Mouse (Mus musculus) MEL (cell line): ENCODE results near the gene P4ha1.

Experiments used
- CTCF ChIP-seq, 3 experiments: IDR thresholded peaks in 2 of 3; conservative IDR thresholded peaks in 1 of 3; 2 replicates each; pipeline ENCODE4 v1.5.1; 2011 to 2012; ENCODE audit warnings: low read length in 3 of 3, low read depth in 2 of 3, mild to moderate bottlenecking in 2 of 3, improper control_type of control experiment in 1 of 3, inconsistent platforms in 1 of 3, mixed read lengths in 1 of 3, moderate library complexity in 1 of 3; ENCODE audit not compliant: control insufficient read depth in 1 of 3, insufficient read depth in 1 of 3, poor library complexity in 1 of 3, severe bottlenecking in 1 of 3
- EP300 ChIP-seq, 2 experiments: IDR thresholded peaks; 2 replicates each; pipeline ENCODE4 v1.6.1; 2011; ENCODE audit warnings: improper control_type of control experiment in 2 of 2, low read length in 2 of 2, low read depth in 1 of 2, mild to moderate bottlenecking in 1 of 2
- MAZ ChIP-seq: IDR thresholded peaks from 2 replicates; pipeline ENCODE4 v1.6.1; 2012; ENCODE audit warnings: low read depth, mild to moderate bottlenecking, inconsistent platforms, low read length, improper control_type of control experiment

DNA sequence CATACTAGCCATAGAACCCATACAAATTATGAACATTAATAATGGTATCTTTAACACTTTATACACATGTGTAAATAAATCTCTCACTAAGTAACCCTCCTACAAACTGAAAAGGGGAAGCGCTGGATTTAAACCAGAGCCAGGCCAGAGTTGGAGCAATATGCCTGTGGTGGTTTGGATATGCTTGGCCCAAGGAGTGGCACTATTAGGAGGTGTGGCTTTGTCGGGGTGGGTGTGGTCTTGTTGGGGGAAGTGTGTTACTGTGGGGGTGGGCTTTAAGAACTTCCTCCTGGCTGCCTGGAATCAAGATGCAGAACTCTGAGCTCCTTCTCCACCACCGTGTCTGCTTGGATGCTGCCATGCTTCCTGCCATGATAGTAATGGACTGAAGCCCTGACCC lies 39.9 kb upstream of the P4ha1 start:
- TF ChIP-seq CTCF (IDR thresholded peaks at IDR 0.05 in 2 of 3, conservative IDR thresholded peaks at IDR 0.05 in 1 of 3; ENCODE audit: control insufficient read depth in 1 of 3, insufficient read depth in 1 of 3, low read depth in 2 of 3, low read length in 3 of 3, poor library complexity in 1 of 3, severe bottlenecking in 1 of 3) (no peak), MAZ (no peak), EP300 (IDR thresholded peaks at IDR 0.05; ENCODE audit: low read depth in 1 of 2, low read length in 2 of 2) (no peak)
